Mouse (Mus musculus): ENCODE data around the gene Tcstv3. TPM values are rescaled to one million over a fixed set of nuclear protein-coding genes. Genes with fewer than 3 reads are reported as not detected.

Tcstv3 gene
- total RNA-seq (2023), result not detected

GRCm38 (mm10) chr13:120316578-120316977 is at the start of gene Tcstv3:
Gene Tcstv3, plus strand, starts transcription at chr13:120316878.

GRCm38 (mm10) chr13:120299991-120300442 is 16.7 kb upstream of the Tcstv3 start, which contains the start of gene BC147527:
Gene BC147527, plus strand, starts transcription at chr13:120300392.

Other genes starting within 250 kb of the Tcstv3 start
- gene Gm20767, start 176.6 kb upstream of the Tcstv3 start, total RNA-seq (2023), result not detected
- gene Gm21818, start 144.4 kb upstream of the Tcstv3 start, total RNA-seq (2023), result not detected
- not detected for gene Gm21762, start 100.9 kb upstream of the Tcstv3 start, total RNA-seq (2023)
- not detected for gene Gm21731, start 77.8 kb upstream of the Tcstv3 start, total RNA-seq (2023)
- gene AF067061, start 53.8 kb upstream of the Tcstv3 start, total RNA-seq (2023), result not detected
- 1 to 10 TPM; 2.3 to 3.2 TPM for gene BC147527, start 16.5 kb upstream of the Tcstv3 start, total RNA-seq (2023)